Mouse (Mus musculus): ENCODE data around the gene Hsd3b7.
A peak's percentile ranks its signal among the peaks of the same experiment; 100 is the strongest.
"Not testable (repeated sequence)": the region's sequence is repeated elsewhere in the genome, so short reads cannot be mapped to it uniquely, and the experiment has no call there.

The Hsd3b7 gene

DNA sequence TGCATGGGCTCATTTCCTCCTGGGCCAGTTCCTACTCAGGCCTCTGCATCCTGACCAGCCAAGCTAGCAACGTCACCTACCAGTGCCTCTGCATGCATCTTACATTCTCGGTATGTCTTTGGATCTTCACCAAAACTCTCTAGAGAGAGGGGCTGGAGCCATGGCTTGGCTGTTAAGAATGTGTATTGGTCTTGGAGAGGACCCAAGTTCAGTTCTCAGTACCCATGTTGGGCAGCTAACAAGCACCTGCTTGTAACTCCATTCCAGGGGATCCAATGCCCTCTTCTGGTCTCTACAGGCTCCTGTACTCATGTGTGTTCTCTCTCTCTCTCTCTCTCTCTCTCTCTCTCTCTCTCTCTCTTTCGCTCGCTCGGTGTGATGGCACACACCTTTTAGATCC, 17.4 kb downstream of the Hsd3b7 start:
- no peak for DNase-seq (ENCODE audit: low spot score)

GRCm38 (mm10) chr7:127820836-127821509, 20.6 kb downstream of the Hsd3b7 start:
- no peak for DNase-seq (ENCODE audit: low spot score)

DNA sequence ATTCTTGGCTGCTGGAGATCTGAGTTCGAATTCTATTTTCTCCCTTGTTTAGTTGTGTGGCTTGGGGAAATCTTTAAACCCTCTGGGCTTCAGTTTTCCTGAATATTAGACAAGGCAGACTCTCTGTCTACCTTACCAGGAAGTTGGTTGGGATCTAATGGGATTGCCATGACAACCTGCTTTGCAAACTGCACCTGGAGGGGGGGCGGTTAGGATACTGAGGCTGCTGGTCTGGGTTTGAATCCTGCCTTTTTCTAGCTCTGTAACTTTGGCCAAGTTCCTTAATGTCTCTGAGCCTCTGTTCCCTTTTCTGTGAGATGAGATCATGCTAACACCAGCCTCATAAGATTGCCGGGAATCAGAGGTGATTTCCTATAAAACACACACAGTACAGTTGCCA, 22.1 kb downstream of the Hsd3b7 start:
- no peak for DNase-seq (ENCODE audit: low spot score)

DNA sequence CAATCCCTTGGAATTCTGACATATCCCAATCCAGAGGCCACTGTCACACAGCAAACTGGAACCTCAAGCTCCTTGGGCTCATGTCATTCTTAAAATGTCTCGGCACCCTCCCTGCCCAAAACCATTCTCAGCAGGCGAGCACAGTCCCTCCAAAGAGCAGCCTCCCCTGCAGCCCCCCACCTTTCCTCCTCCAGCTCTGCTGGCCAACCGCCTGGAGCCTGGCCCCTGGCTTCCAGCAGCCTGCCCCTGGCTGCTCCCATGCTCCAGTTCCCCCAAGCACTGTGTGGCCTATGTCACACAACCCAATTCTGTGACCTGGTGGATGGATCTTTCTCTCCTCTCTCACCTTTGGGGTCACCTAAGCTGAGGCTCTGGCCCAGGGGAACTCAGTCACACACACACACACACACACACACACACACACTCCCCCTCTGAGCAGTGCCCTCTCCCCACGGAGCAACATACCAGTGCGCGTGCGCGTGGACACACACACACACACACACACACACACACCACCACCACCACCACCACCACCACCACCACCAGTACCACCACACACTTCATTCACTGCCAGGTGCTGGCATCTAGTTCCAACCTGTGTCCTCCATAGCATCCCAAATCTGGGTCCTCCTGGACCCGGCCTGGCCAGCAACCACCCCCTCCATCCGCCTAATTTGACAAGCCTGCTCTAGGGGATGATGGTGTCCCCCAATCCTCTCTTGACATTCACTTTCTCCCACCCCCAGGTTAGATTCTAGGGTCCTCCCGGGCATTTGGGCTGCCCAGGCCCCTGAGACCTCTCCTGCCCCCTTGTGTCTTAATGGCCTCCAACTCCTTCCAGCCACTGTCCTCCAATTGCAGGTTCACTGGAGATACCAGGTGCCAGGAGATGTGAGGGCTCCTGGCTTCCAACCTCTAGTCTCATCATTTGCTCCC, 23.1 kb downstream of the Hsd3b7 start:
- no peak for DNase-seq (ENCODE audit: low spot score)

GRCm38 (mm10) chr7:127824176-127824871, 23.9 kb downstream of the Hsd3b7 start, which contains the start of the genes Stx4a and Stx1b:
Gene Stx4a (plus strand): TSS chr7:127824294.
Gene Stx1b (minus strand): TSS chr7:127824549.
- DNase-seq (ENCODE audit: low spot score), result no peak

DNA sequence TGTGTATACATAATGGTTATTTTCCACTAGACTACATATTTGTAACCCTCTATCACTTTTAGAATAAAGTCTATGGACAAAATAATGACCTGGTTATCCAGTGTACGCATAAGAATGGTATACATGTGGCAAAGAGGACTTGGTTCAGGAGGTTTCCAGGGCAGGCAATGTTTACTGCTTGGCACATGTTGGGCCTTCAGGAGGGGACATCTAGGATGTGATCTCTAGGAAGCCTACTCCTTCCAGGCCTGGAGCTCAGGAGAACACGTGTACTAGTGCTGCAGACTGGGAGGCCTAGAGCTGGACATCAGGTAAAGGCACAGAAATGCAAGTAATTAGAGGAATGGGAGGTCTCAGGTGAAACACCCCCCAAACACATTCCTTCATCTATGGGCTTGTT, 35.1 kb downstream of the Hsd3b7 start:
- no peak for DNase-seq (ENCODE audit: low spot score)

- DNase-seq (ENCODE audit: low spot score), result no peak
Measured at GRCm38 (mm10) chr7:127837473-127837872, 37.1 kb downstream of the Hsd3b7 start.

GRCm38 (mm10) chr7:127837878-127838277, 37.5 kb downstream of the Hsd3b7 start:
- not testable (repeated sequence) for DNase-seq (ENCODE audit: low spot score)

- DNase-seq (ENCODE audit: low spot score), result not testable (repeated sequence)
Measured at GRCm38 (mm10) chr7:127840031-127840430, 39.6 kb downstream of the Hsd3b7 start.

DNA sequence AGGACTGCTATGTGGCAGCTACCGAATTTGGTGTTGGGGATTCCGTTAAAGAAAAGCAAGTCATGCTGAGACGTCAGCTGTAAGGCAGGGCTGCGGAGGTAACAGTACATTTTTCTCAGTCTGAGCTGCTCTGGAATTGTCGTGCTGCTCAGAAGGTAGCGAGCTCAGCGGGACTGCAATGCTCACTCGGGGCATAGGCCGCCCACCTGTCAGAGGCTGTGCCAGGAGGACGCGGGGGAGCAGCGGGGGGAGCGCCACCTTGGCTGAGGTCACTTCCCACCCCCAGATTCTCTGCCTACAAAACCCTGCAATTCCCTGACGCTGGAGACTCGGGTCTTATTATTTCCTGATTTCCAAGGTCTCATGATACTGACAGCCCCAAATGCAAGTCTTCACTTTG, 40.5 kb downstream of the Hsd3b7 start:
- DNase-seq (ENCODE audit: low spot score), result peak; percentile 34

- peak; percentile 91 for DNase-seq (ENCODE audit: low spot score)
Measured at GRCm38 (mm10) chr7:127841340-127842000, 41.1 kb downstream of the Hsd3b7 start.

GRCm38 (mm10) chr7:127842001-127842718, 41.8 kb downstream of the Hsd3b7 start:
- peak; percentile 66 for DNase-seq (ENCODE audit: low spot score)

- no peak for DNase-seq (ENCODE audit: low spot score)
Measured at GRCm38 (mm10) chr7:127849973-127850875, 49.8 kb downstream of the Hsd3b7 start.

GRCm38 (mm10) chr7:127850906-127851305, 50.5 kb downstream of the Hsd3b7 start:
- no peak for DNase-seq (ENCODE audit: low spot score)

Measured in ovary, adult 18-20 months (tissue).